Mouse (Mus musculus): ENCODE data around the gene Fam186b.
A peak's percentile ranks its signal among the peaks of the same experiment; 100 is the strongest.

Fam186b gene

DNA sequence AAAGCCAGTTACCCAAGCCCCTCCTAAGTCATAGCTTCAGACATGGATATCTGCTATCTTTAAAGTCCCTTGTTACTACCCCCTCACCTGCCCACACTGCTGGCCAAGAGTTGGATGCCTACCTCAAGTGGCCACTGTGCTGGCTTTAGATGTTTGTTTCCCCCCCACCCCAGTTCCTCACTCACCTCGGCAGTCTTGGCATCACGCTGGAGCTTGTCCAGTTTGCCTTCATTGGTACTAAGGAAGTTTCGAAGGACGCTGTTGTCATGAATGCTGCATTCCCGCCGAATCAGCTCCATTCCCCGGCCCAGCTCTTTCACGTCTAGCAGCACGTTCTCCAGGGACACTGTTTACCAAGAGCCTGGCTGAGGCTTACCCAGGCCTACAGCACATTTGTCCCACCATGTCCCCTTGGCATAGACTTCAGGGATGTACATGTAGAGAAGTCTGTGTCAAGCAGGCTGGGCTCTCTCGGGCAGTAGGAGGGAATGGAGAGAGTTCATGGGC lies 24.5 kb upstream of the Fam186b start:
- DNase-seq (ENCODE audit: low read depth, low spot score) = no peak

DNA sequence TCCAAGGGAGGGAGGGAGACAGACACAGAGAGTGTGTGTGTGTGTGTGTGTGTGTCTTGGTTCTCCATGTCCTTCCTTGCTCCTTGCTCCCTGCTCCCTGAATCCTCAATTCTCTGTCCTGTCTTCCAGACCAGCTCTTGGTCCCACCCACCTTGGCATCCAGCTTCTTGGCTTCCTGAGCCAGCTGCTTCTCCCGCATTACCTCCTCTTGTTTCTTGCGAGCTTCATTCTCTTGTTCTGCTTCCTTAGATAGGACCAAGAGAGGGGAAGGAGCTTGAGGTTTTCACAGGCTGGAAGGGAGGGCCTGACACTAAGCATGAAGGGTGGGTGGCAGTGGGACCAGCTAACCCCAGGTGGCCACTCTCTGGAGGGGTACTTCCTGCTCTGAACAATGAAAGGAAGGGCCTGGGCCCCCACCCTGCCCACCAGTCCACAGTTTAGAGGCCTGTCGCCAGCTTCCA lies 23.8 kb upstream of the Fam186b start:
- no peak for DNase-seq (ENCODE audit: low read depth, low spot score)

DNA sequence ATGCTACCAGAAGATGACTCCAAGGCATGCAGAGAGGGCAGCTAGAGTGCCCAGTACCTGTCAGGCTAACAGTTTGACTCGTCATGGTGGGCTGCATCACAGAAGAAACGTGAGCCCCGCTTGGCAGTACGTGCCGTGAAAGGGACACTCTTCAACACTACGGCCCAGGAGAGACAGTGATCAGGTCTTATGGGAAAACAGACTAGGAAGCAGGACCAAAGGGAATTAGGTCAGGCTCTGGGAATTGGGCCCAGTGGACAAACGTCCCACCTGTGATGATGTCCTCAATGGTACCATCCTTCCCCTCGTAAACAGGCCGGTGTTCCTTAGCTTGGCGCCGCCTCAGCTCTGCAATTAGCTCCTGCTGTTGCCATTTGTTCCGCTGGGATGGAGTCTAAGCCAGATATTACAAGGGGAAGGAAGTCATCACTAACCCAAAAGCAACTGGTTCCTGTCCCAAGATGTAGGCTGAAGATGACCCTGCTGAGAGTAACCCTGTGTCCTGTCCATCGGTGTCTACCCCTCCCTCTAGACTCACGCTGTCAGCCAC lies 23.2 kb upstream of the Fam186b start:
- DNase-seq (ENCODE audit: low read depth, low spot score) = no peak

DNA sequence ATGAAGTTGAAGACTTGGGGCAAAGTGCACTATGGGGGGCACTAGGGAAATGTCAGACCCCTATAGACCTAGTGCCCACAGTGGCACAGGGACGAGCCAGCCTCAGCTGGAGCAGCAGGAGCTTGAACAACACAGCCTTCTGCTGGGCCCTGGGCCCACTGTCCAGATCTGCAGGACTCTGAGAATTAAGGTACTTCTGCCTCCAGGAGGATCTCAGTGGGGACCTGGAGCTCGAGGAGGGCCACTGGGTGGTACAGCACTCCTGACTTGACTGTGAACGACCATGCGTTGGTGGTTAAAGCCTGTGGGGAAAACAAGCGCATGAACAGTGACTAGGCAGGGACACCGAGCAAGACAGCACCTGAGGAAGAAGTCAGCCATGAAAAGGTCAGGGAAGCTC lies 22.4 kb upstream of the Fam186b start:
- DNase-seq (ENCODE audit: low read depth, low spot score) = no peak

DNA sequence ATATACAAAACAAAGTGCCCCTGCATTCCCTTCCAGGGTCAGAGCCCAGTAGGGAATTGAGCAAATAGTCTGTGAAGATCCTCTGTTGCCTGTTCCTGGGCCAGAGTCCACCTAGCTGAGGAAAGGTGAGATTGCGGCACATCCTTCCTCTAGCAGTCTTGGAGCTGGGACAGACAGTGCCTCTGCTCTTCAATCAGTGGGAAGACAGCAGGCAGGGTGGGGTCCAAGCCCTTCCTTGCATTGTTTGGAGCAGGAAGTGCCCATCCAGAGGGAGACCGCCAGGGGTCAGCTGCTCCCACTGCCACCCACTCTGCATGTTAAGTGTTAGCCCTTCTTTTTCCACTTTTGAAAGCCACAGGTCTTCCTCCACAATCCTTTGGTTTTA lies 21.6 kb upstream of the Fam186b start:
- DNase-seq (ENCODE audit: low read depth, low spot score) = no peak

DNA sequence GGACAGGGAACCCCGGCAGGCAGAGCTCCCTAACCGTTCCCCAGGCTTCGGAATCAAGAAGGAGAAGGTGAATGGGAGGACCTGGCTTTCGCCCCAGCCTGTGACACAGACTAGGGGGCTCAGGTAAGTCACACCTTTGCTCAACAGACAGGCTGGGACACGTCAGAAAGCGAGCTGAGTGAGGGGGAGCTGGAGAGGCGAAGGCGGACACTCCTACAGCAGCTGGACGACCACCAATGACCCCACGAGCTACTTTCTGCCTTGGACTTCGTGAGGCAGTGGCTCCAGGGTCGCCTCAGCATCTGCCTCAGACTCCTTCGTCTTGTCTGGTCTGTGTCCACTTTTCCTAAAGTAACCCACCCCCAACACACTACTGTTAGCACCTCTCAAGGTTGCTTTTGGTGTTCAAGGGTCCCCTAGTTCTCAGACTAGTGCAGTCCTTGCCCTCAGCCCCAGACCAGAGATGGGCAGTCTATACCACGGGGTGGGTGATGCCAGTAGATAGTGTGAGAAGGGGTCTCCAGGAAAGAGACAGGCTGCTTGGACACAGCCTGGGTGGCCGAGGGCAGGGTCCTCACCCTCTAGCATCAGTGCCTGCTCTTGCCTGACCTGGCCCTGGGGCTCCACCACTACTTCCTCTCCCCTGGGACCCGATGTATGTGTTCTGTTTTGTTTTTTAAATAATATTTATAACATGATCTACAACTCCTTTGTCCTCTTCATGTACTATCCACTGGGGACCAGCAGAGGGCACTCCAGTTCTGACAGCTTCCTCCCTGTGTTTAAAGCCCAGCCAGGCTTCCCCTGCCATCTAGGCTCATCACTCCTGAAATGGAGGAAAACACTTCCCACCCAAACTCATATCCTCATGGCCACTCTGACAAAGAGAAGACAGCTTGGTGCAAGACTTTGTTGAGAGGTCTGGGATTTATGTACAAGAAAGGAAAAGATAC lies 20.9 kb upstream of the Fam186b start:
- peak; percentile 63 for DNase-seq (ENCODE audit: low read depth, low spot score)

DNA sequence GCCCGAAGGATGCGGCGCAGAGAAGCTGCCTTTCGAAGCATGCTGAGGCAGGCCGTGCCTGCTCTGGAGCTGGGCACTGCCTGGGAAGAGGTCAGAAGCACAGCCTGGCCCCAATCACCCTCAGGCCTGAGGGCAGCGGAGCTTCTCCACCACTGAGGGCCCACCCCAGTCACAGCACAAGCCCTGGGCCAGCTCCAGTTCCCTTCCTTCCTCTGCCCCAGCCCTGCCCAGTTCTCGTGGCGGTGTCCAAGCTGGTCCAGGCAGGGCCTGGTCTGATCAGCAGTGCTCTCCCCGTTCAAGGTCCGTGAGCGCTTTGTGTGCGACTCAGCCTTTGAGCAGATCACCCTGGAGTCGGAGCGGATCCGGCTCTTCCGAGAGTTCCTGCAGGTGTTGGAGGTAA lies 19.2 kb upstream of the Fam186b start:
- DNase-seq (ENCODE audit: low read depth, low spot score) = no peak

DNA sequence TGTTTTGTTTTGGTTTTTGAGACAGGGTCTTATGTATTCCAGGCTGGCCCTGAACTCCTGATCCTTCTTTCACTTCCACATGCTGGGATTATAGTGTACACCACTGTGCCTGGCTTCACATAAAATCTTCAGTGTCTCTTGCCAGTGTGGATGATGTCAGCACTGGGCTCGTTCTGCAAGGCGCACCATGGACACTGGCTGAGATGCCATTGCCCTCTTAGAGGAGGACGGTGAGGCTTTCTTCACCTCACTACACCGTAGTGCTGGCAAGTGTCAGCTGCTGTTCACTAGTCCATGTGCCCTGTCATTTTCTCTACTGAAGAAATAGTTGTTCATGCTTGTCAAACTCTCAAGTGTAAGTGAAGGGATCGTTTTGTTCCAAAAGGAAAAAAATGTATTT lies 14.9 kb upstream of the Fam186b start:
- DNase-seq (ENCODE audit: low read depth, low spot score) = no peak

DNA sequence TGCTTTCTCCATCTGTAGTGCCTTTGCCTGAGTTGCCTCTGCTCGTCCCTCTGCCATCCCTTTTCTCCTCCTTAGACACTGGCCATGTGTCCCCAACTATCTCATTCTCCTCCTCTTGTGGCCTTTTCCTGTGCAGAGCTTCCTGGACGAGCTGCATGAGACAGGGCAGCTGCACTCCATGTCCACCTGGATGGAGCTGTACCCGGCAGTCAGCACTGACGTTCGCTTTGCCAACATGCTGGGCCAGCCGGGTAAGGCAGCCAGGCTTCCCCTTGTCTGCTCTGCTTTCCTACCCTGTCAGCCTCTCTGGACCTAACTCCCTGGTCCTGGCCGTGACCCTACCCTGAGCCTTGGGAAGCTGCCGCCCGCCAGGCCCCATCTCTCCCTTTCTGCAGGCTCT lies 13.9 kb upstream of the Fam186b start:
- no peak for DNase-seq (ENCODE audit: low read depth, low spot score)

DNA sequence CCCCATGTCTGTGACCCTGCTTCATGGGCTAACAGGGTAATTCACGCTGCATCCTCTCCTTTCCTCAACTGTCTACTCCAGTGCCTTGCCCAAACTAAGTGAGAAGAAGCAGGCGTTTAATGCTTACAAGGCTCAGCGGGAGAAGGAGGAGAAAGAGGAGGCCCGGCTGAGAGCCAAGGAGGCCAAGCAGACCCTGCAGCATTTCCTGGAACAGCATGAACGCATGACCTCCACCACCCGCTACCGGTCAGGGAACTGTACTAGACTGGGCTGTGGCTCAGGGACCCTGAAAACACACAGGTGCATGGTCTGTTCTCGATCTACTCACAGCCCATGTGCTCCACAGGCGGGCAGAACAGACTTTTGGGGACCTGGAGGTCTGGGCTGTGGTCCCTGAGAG lies 11.8 kb upstream of the Fam186b start:
- DNase-seq (ENCODE audit: low read depth, low spot score) = no peak

DNA sequence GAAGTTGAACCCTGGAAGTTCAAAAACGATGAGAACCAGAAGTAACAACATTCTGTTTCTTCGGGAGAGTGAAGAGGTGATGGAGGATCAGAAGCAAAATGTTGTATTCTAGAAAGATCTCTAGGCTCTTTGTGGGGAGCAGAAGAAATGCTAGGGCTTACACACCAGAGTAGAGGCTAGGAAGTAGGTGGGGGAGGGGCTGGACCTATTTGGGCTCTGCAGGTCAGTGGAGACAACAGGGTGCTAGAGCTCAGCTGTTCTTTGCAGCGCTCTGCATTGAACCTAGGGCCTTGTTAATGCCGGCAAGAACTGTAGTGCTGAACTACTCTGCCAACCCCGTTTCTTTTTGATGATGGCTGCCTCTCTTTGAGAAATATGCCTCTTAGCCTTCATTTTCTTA lies 525 bp upstream of the Fam186b start:
- DNase-seq (ENCODE audit: low read depth, low spot score) = no peak

DNA sequence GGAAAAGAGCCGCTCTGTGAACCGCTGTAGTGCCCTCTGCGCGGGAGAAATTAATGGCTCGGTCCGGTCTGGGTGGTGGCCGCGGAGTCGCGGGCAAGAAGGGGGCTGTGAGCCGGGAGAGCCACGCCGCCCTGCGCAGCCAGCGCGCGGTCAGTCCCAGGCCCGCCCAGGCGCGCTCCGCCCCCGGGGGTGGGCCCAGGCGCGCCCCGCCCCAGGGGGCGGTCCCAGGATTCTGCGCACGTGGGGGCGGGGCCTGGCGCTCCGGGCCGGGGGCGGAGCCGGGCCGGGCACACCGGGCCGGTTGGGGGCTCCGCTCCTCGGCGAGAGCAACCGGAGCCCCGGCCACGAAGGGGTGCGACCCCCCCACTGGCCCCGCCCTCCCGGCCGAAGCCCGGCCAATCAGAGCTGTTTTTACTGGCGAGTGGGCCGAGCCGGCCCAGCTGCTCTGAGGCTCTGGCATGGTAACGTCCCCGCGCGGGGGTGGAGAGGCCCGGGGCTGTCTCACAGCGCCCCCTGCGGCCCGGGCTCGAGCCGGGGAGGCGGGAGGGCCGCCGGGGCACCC lies 794 bp downstream of the Fam186b start, which contains the start of gene Prpf40b:
Gene Prpf40b, plus strand, starts transcription at position 275 of the 562 bp plus-strand sequence.
- DNase-seq (ENCODE audit: low read depth, low spot score) = peak; percentile 81

DNA sequence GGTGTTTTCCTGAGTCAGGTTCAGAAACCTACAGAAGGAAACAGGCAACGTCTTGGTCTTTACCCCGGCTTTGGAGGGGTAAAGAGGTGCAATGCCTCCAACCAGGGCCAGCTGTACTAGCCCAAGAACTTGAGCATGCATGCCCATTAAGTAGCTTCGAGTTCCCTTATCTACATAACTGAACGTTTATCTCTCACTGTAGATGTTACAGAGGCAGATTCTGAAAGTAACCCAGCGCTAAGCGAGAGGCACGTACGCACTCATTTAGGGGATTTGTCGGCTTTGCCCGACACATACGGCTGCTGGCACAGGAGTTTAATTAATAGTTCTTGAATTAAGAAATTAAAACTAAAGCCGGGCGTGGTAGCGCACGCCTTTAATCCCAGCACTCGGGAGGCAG lies 1.4 kb downstream of the Fam186b start:
- DNase-seq (ENCODE audit: low read depth, low spot score) = no peak

DNA sequence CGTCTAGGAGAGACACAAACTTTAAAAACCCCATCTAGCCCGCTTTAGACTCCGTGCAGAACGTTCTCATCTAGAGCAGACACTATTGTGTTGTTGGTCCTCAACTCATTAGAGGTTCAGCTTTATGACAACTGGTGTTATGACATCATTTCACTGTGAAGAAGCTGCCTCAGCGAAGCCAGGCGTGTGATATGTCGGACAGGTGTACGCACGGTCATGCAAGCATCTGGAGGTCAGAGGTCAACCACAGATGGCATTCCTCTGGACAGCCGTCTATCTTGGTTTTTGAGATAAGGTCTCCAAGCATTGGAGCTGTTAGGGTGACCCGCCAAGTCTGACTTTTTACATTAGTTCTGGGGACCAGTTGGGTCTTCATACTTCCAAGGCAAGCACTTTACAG lies 5.1 kb downstream of the Fam186b start:
- DNase-seq (ENCODE audit: low read depth, low spot score) = no peak

DNA sequence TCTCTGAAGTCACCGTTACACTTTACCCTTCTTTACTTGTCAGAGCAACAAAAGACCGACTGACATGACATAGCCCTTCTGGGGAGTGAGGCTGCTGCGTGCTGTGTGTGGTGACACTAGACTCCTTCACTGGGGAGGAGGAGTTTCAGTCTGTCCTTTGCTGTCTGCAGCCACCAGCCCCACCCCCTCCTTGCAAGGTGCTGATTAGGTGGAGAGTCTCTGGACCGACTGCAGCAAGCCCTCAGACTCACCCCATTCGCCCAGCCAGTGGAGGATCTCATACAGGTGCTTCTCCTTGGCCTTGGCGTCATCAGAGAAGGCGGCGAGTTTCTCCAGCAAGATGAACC lies 10.5 kb downstream of the Fam186b start:
- DNase-seq (ENCODE audit: low read depth, low spot score) = no peak

DNA sequence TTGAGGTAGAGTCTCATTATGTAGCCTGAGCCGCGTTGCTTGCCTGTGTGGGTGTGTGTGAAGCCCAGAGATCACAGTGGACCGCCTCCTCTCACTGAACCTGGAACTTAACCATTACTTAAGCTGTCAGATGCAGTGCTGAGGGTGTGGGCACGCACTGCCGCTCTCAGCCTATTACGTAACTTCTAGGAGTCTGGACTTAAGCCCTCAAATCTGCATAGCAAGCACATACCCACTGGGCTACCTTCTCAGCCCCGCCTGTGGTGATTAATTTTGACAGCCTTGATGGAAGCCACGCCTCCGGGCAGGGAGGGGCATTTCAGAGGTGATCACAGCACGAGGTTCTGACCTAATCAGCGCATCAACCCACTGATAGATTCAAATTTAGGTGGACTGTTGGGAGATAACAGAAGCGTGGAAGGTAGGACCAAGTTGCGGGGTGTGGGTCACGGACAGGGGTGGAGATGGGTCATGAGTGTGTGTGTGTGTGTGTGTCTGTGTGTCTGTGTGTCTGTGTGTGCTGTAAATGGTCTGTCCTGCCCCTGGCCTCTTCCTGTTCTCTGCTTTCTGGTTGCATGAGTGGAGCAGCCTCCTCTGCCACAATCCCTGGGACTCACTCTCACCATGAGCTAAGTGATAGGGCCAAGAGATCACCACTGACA lies 11.0 kb downstream of the Fam186b start:
- DNase-seq (ENCODE audit: low read depth, low spot score) = no peak

DNA sequence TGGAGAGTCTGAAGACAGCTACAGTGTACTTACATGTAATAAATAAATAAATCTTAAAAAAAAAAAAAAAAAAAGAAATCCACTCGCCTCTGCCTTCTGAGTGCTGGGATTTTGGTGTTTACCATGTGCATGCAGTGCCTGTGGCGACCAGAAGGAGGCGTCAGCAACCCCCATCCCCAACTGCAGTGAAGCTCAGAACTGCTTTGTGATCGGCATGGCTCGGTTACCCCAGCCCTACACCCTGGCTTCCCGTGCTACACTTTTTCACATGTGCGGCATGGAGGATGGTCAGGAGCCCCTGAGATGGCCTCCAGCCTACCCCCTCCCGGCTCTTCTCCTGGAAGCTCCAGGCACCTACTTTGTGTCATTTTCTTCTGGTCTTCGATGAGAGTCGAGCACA lies 12.2 kb downstream of the Fam186b start:
- no peak for DNase-seq (ENCODE audit: low read depth, low spot score)

DNA sequence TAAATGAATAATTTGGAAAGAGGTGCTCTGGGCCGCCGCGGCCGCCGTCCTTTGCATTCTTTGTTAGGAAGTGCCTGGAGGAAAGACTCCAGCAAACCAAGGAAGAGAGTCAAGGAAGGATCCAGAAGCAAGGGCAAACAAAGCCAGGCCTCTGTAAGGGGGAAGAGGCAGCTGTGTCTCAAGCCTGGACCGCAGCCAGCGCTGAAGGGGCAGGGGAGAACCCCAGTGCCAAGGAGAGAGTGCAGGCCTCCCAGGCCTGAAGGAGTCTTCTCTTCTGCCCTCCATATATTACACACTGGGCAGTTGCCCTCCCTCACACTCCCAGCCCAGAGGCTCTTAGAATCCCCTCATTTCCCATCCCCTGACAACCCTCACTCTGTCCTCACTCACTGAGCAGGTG lies 17.4 kb downstream of the Fam186b start:
- DNase-seq (ENCODE audit: low read depth, low spot score) = no peak

DNA sequence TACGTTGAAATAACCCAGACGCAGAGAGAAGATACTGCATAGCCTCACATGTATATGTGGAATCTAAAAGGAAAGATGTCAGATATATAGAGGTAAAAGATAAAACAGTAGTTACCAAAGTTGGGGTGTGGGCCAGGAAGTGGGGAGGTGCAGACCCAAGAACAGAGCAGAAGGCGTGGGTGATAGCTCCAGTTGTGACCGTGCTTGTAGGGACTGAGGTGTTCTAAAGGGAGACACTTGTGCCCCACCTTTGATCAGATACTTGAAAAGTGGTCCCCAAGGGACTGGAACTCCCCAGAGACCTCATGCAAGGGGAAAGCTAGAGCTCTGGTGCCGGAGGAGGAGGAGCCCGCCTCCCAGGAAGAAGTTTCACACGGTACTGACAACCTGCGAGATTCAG lies 19.6 kb downstream of the Fam186b start:
- DNase-seq (ENCODE audit: low read depth, low spot score) = no peak

DNA sequence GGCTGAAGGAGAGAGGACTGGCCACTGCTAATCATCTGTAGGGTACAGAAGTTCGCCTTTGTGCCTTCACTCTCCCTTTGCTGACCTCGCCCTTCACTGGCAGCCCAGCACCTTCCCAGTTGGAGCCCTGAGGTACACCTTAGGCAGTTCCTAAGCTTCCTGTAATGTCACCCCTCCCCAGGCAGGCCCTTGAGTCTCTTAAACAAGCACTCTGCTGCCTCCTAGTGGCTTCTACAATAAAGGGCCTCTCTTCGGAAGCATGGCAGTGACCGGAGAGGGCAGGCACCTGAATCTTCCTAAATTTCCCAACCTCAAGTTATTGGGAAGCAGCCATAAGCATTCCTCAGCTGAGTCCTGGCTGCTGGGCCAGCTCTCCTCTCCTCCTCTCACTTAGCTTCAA lies 30.0 kb downstream of the Fam186b start:
- peak; percentile 68 for DNase-seq (ENCODE audit: low read depth, low spot score)

DNA sequence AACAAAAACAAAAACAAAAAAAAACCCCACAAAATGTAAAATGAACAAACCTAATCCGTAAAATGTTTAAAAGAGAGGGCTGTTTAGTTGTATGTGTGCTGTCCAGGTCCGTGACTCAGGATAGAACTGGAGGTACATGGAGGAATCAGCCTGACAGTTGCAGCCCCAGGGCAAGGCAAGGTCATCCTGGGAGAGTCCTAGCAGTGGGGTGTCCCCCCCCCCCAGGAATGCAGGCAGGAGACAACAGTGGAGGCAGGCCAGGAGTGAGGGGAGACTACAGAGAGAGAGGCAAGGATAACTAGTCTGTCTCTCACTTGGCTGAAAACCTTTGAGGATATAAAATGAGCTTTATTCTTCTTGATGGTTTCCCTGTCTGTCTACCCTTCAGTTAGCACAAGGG lies 31.3 kb downstream of the Fam186b start:
- DNase-seq (ENCODE audit: low read depth, low spot score) = no peak

DNA sequence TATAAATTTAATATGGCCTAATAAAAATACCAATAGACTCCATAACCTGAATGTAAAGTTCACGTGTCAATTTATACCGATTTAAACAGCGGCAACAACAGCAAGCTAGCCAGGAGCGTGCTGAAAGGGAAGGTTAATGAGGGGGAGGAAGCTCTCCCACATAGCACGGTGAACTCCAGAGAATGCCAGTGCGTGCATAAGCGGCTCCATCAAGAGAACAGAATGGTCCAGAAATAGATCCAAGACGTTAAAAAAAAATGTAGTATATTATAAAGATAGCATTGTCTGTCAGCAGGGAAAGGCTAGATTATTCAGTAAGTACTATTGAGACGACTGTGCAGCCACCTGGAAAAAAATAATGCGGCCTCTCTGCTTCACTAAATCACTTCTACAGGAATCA lies 33.0 kb downstream of the Fam186b start:
- DNase-seq (ENCODE audit: low read depth, low spot score) = no peak

All from embryo, embryonic 11.5 days (tissue).